Mouse (Mus musculus): ENCODE results near the gene Pcca. TPM values are rescaled to one million over a fixed set of nuclear protein-coding genes. Genes with fewer than 3 reads are reported as not detected.
A peak's percentile ranks its signal among the peaks of the same experiment; 100 is the strongest.

The Pcca gene
- total RNA-seq, 2 experiments from 2014 or later = 2.9 to 12.6 TPM

DNA sequence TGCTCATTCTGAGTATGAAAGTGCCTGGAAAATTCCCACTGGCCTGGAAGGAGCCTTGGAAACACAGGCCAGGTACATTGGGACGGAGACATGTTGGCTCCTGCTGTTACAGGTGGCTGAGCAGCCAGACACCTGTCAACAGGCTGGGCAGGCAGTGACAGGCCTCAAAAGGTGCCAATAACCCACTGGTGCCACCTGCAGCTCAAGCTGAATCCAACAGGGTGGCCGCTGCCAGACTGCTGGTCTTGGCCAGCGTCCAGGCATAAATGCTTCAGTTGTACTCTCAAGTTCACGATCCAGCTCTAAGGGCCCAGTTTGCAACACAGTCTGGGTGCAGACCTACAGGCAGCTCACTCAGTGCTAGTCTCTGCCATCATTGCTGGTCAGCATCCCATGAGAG is 368.8 kb downstream of the Pcca start:
- ATAC-seq (replicated peaks; ENCODE audit: low FRiP score, poor library complexity, severe bottlenecking) = no peak

DNA sequence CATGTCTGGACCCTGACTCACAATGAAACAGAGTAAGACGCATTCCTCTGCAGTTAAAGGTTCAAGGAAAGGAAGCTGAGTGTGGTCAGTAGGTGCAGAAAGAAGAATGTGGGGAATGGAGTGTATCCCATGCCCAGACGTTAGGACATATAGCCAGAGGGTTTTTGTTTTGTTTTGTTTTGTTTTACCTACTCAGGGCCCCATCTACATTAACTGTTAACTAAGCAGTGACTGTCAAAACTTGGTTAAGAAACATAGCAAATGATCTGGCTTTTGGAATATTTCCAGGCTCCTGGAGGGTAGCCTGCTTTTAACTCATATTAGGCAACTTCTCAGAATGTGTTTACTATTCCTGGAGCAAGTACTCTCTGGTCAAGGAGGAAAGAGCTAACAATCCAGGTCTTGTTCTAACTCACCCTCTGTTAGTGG is 369.8 kb downstream of the Pcca start:
- ATAC-seq (replicated peaks; ENCODE audit: low FRiP score, poor library complexity, severe bottlenecking) = no peak

DNA sequence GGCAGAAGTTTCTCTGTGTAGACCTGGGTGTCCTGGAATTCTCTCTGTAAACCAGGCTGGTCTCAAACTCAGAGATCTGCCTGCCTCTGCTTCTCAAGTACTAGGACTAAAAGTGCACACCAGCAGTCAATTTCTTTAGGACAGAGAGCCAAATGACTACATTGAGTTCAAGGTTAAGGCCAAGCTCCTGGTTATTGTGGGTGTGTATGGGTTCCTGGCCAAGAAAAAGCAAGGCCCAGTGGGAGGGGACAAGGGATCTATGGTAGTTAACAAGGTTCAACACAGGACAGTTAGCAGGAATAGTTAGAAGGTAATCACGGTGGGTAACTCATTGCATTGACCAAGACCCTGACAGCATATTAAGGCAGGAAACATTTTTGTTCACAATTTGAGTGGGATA is 370.9 kb downstream of the Pcca start:
- ATAC-seq (replicated peaks; ENCODE audit: low FRiP score, poor library complexity, severe bottlenecking) = no peak

DNA sequence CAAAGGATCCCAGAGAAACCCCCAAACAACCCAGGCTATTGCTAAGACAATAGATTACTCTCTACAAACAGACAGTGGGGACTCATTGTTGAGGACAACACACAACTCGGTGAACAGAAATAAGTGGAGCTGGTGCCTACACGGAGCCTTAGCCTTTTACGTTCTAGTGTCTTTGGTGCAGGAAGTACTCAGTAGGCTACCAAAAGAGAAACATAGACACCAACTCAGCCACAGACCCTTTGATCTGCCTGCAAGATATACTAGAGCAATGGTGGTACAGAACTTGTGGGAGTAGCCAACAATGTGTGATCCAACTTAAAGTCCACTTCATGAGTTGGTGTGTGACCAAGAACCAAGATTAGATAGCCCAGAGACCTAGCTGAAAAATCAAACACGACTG is 374.0 kb downstream of the Pcca start:
- no peak for ATAC-seq (replicated peaks; ENCODE audit: low FRiP score, poor library complexity, severe bottlenecking)

DNA sequence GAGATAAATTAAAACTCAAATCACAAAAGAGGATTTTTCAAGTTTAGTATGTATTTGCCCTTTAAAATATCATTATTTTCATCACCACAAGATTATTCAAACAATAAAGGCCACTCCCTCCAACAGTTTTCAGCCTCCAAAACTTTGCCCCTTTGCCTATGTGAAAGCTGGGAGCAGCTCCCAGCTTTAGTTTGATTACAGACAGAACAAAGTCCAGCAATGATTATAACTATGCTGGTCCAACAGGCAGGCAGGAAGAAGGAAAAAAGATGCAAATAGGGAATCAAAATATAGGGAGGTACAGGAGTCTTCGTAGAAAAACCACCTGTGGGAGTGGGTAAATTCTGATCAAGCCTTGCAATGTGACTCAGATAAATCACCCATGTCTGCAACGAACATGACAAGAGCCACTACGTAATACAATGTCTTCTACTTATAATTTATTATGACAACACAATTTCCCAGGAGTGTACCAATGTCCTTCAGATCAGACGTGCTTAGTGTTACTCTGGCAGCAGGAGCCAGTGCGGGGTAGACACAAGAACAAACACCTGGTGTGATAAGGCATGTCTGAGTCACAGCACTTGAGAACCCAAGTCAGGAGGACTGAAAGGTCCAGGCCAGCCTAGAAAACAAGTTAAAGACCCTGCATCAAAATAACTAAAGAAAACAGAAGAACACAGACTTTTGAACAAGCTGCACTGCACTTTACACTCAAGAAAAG is 375.4 kb downstream of the Pcca start:
- ATAC-seq (replicated peaks; ENCODE audit: low FRiP score, poor library complexity, severe bottlenecking) = no peak

DNA sequence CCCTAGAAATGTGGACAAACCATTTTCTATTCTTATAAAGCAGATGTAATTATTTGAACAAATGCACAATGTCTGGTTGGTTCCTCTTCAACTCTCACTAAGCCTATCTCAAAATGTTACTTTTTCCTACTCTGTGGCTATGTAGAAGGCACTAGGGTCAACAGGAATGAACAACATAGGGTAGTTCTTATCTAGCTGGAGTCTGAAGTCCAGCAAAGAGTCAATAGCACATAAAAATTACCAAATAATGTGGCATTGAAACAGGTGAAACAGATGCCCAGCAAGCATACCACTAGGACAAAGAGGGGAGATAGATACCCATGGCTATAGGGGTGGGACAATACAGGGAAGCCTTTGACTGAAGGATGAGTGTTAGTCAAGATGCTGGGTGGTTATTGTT is 377.1 kb downstream of the Pcca start:
- ATAC-seq (replicated peaks; ENCODE audit: low FRiP score, poor library complexity, severe bottlenecking) = no peak

DNA sequence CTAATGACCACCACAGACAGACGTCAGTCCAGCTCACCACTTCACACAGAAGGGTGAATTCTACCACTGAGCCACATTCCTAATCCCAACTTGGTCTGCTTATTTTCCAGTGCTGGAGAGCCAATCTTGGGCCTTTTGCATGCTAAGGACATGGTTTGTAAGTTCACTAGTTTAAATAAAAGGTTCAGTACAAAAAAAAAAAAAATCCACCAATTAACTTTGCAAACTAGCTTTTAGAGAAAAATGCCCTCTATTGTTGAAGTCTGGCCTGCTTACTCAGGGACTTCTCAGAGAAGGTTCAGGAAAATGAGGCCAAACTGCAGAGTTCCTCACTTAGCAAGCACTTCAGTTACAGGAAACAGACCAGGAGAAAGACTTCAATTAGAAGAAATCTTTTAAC is 378.0 kb downstream of the Pcca start:
- no peak for ATAC-seq (replicated peaks; ENCODE audit: low FRiP score, poor library complexity, severe bottlenecking)

DNA sequence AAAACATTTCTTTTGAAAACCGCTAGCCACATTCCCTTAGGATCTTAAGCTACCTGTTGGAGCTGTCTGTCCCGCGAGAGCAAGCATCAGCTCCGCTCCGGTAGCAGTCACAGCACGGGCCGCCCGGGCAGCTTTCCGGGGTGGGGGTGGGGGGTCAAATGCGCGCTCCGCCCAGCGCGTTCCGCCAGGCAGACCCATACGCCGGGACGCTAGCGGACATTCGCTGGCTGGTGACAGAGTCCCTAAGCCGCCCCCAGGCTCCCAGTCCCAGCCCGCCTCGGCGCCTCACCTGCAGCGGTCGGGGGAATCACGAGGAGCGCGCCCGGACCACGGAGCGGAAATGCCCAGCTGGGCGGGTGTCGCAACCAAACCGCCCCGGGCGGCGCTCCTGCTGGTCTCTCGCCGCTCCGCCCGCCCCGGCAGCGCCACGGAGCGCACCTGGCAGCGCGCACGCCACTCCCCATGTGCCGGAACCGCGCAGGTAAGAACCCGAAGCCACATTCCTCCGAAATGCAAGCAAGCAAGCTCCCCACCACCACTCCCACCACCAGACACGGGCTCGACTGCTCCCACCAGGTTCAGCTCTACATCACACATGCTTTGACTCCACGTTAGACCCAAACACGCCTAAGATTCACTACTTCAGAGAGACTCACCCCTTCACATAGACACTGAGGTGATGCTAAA is 378.8 kb downstream of the Pcca start:
- peak; percentile 66 for ATAC-seq (replicated peaks; ENCODE audit: low FRiP score, poor library complexity, severe bottlenecking)

DNA sequence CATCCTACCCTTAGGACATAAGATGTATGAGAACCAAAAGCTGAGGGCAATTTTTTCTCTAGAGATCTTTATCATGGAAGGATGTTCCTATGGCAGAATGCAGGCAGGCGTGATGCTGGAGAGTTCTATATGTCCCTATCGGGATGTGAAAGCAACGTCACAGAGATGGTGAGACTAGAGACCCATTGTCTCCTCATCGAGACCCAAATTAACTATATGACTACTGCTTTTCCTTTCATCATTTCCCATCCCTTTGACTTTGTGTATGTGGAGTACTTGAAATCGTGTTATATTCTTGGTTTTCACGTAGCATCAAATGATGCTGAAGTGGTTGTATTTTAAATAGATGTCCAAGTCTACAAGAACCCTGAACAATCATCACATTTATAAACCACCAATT is 379.5 kb downstream of the Pcca start, which contains the start of gene Ggact:
Ggact (minus strand) TSS at position 101 of the 400 bp plus-strand sequence.
- no peak for ATAC-seq (replicated peaks; ENCODE audit: low FRiP score, poor library complexity, severe bottlenecking)

DNA sequence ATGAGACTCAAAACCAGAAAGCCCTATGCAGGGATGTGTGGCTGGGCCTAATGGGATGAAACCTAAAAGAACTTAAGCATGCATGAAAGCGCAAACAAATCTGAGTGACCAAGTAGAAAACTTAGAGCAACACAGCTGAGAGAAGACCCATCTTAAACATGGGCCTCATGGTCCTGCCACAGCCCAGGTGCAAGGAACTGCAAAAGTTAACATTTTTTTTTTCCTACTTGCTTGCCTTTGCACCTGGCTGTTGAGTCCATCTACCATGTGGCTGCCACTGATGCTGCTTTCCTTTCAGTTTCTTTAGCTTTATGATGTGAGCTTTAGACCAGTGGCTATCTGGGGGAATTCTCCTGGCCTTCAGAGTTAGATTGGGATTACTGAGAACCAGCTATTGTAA is 383.6 kb downstream of the Pcca start:
- ATAC-seq (replicated peaks; ENCODE audit: low FRiP score, poor library complexity, severe bottlenecking) = no peak

DNA sequence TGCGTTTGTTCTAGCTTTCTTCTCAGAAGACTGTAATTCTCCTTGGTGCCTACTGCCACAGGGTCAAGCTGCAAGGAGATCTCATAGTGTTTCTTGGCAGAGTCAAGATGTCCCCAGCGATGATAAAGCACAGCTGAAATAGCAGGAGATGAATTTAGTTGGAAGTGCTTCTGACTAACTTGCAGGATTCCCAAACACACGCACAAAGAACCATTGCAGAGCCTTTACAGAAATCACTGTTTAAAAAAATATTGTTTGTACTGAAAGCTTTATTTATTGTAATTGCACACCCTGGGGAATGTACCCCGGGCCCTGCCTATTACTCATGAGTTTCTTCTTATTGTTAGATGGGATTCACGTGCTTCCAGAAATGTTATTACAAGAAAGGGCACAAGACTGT is 385.9 kb downstream of the Pcca start:
- no peak for ATAC-seq (replicated peaks; ENCODE audit: low FRiP score, poor library complexity, severe bottlenecking)

DNA sequence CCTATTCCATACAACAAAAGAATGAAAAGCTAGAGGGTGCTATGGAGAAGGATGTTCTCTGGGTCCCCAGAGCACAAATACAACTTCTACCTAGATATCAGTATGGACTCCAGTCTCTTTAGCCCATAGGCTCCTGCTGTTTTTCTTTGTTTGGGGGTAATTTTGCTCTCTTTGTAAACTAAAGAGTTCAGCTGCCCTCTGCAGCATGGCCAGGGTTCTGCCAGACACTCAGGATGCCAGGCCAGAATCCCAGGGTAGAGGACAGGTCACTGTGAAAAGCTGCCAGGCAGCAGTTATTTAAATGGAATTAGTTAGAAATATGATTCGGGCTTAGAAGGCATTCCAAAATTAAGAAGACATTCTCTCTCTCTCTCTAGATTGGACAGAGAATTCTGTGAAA is 402.3 kb downstream of the Pcca start:
- ATAC-seq (replicated peaks; ENCODE audit: low FRiP score, poor library complexity, severe bottlenecking) = no peak

Other genes starting within 250 kb of the Pcca start
- not detected in 2 replicates for gene Gm5089, start 83.2 kb upstream of the Pcca start, total RNA-seq (2015; ENCODE audit: low replicate concordance)
- not detected in 2 replicates for gene Gm5089, start 83.2 kb upstream of the Pcca start, total RNA-seq (2017; ENCODE audit: low replicate concordance)
- not detected in 2 replicates for gene Zic5, start 68.6 kb upstream of the Pcca start, total RNA-seq (2015; ENCODE audit: low replicate concordance)
- not detected in 2 replicates for gene Zic5, start 68.6 kb upstream of the Pcca start, total RNA-seq (2017; ENCODE audit: low replicate concordance)
- gene Zic2, start 58.9 kb upstream of the Pcca start, total RNA-seq (2015; ENCODE audit: low replicate concordance) = not detected in 2 replicates
- gene Zic2, start 58.9 kb upstream of the Pcca start, total RNA-seq (2017; ENCODE audit: low replicate concordance) = not detected in 2 replicates
- not detected in 2 replicates for gene Gm10837, start 43.7 kb upstream of the Pcca start, total RNA-seq (2015; ENCODE audit: low replicate concordance)
- not detected in 2 replicates for gene Gm10837, start 43.7 kb upstream of the Pcca start, total RNA-seq (2017; ENCODE audit: low replicate concordance)